Comparison of ENCODE assay signal across 9 mouse cellular contexts in genomic region chr1:134106719-134107118, GRCm38 (mm10). TPM values are rescaled to one million over a fixed set of nuclear protein-coding genes. Genes with fewer than 3 reads are reported as not detected.
DNase-seq lines count a peak whose midpoint lies in the region; ATAC-seq and TF ChIP-seq lines count a peak whose summit lies in the region.
"Had no signal": no experiment of that assay in that cellular context is flagged by ENCODE, and none has a peak within 500 bp of the region (broad histone marks: within the 10 kb centered on the region; RNA-seq: fewer than 3 reads in every experiment).

No protein-coding gene starts in this region.

- TF ChIP-seq POLR2A in ES-Bruce4 (IDR thresholded peaks at IDR 0.05; ENCODE audit: insufficient read depth, low read length), result no peak

- WGBS in forebrain, embryonic 16.5 days, result 2% methylated on average over 5 of the region's 5 CpGs
- 4% methylated on average over 5 of the region's 5 CpGs for WGBS in kidney, embryonic 15.5 days

- no peak overlapping the region for H3K4me2 ChIP-seq in forebrain, embryonic 16.5 days (ENCODE audit: low read length)
- no peak overlapping the region for H3K4me2 ChIP-seq in kidney, embryonic 15.5 days
- H3K4me2 ChIP-seq: limb, embryonic 15.5 days had no signal

- no peaks in the 10 kb centered on the region for H3K9me3 ChIP-seq in ES-Bruce4 (replicated peaks; ENCODE audit: control insufficient read depth, insufficient read depth, low read length, poor library complexity, severe bottlenecking)
- no peaks in the 10 kb centered on the region for H3K9me3 ChIP-seq in forebrain, embryonic 16.5 days (ENCODE audit: control insufficient read depth, low read length)
- H3K9me3 ChIP-seq in kidney, embryonic 15.5 days (replicated peaks), result no peaks in the 10 kb centered on the region
- H3K9me3 ChIP-seq: limb, embryonic 15.5 days had no signal

- peak; percentile 49; the same call in 1 of the 2 replicates for ATAC-seq in forebrain, embryonic 16.5 days
- peak; percentile 20; the same call in 1 of the 2 replicates for ATAC-seq in kidney, embryonic 15.5 days (replicated peaks; ENCODE audit: low FRiP score)

- H3K4me3 ChIP-seq in ES-Bruce4 (ENCODE audit: low read depth, low read length), result no peak overlapping the region
- H3K4me3 ChIP-seq in forebrain, embryonic 16.5 days (replicated peaks; ENCODE audit: low read length), result no peak overlapping the region
- no peak overlapping the region for H3K4me3 ChIP-seq in kidney, embryonic 15.5 days (replicated peaks)
- H3K4me3 ChIP-seq: limb, embryonic 15.5 days had no signal

- peaks cover 3% of the 10 kb centered on the region for H3K4me1 ChIP-seq in ES-Bruce4 (ENCODE audit: control insufficient read depth, insufficient read depth, low read length)
- 0 out of 2 replicates have a peak, but pooled peaks cover 2% of the 10 kb centered on the region for H3K4me1 ChIP-seq in forebrain, embryonic 16.5 days (replicated peaks; ENCODE audit: control insufficient read depth, insufficient read depth, low read length)
- H3K4me1 ChIP-seq in kidney, embryonic 15.5 days, result 0 out of 2 replicates have a peak, but pooled peaks cover 4% of the 10 kb centered on the region

- peak; percentile 80 for TF ChIP-seq CTCF in ES-Bruce4 (IDR thresholded peaks at IDR 0.05; ENCODE audit: low read depth, low read length)

- no peaks in the 10 kb centered on the region for H3K36me3 ChIP-seq in ES-Bruce4 (ENCODE audit: control insufficient read depth, insufficient read depth, low read length, poor library complexity, severe bottlenecking)
- no peaks in the 10 kb centered on the region for H3K36me3 ChIP-seq in forebrain, embryonic 16.5 days (ENCODE audit: control insufficient read depth, insufficient read depth)
- no peaks in the 10 kb centered on the region for H3K36me3 ChIP-seq in kidney, embryonic 15.5 days
- H3K36me3 ChIP-seq: limb, embryonic 15.5 days had no signal

- no peaks in the 10 kb centered on the region for H3K27me3 ChIP-seq in ES-Bruce4 (ENCODE audit: control insufficient read depth, insufficient read depth, low read length, poor library complexity, severe bottlenecking)
- H3K27me3 ChIP-seq in forebrain, embryonic 16.5 days (replicated peaks; ENCODE audit: control insufficient read depth, insufficient read depth, low read length), result no peaks in the 10 kb centered on the region
- no peaks in the 10 kb centered on the region for H3K27me3 ChIP-seq in kidney, embryonic 15.5 days
- H3K27me3 ChIP-seq: limb, embryonic 15.5 days had no signal

- no peak overlapping the region for H3K9ac ChIP-seq in ES-Bruce4 (ENCODE audit: low read depth, poor library complexity, severe bottlenecking)
- H3K9ac ChIP-seq in forebrain, embryonic 16.5 days (replicated peaks; ENCODE audit: low read depth, low read length), result no peak overlapping the region
- no peak overlapping the region for H3K9ac ChIP-seq in kidney, embryonic 15.5 days
- H3K9ac ChIP-seq: limb, embryonic 15.5 days had no signal

- no peak overlapping the region for H3K27ac ChIP-seq in ES-Bruce4 (ENCODE audit: insufficient read depth, low read length)
- no peak overlapping the region for H3K27ac ChIP-seq in forebrain, embryonic 16.5 days (ENCODE audit: low read length)
- H3K27ac ChIP-seq in kidney, embryonic 15.5 days, result no peak overlapping the region
- H3K27ac ChIP-seq: limb, embryonic 15.5 days had no signal

- no peak for TF ChIP-seq EP300 in ES-Bruce4 (IDR thresholded peaks at IDR 0.05; ENCODE audit: insufficient read depth, low read depth, low read length)

- DNase-seq in layer of hippocampus, adult 11-12 months (ENCODE audit: low spot score), result peak; percentile 68
- no peak for DNase-seq in layer of hippocampus, adult 9-10 months (ENCODE audit: low spot score)
- DNase-seq in cerebellum, adult 11-12 months, result peak; percentile 63
- peak; percentile 66 to 81 for DNase-seq in lung, postnatal 4 days
- DNase-seq in spleen, postnatal 4 days (ENCODE audit: low spot score in 2 of 2), result peak; percentile 64 to 83

RNA-seq across cellular contexts. Expression of gene Chit1, which starts 4.3 kb away (rescaled TPM):
- polyA plus RNA-seq in ES-Bruce4 (2011; ENCODE audit: insufficient read depth, insufficient read length, low read depth, missing spikeins), result not detected in 2 replicates
- polyA plus RNA-seq in forebrain, embryonic 16.5 days (2015; fragmentation: Nextera tagmentation; extraction: Ambion mirVana), result 0.14 TPM in 1 of 2 replicates, not detected in the other
- 0.30 and 0.31 TPM in 2 replicates for polyA plus RNA-seq in kidney, embryonic 15.5 days (2015; fragmentation: Nextera tagmentation; extraction: Ambion mirVana)

RNA-seq across cellular contexts. Expression of gene Btg2, which starts 27.8 kb away (rescaled TPM):
- 109 and 112 TPM in 2 replicates for polyA plus RNA-seq in ES-Bruce4 (2011; ENCODE audit: insufficient read depth, insufficient read length, low read depth, missing spikeins)
- 56.0 and 66.4 TPM in 2 replicates for polyA plus RNA-seq in forebrain, embryonic 16.5 days (2015; fragmentation: Nextera tagmentation; extraction: Ambion mirVana)
- polyA plus RNA-seq in kidney, embryonic 15.5 days (2015; fragmentation: Nextera tagmentation; extraction: Ambion mirVana), result 31.1 and 32.2 TPM in 2 replicates
